Mouse (Mus musculus): ENCODE measurements around the gene Rbfox1. TPM values are rescaled to one million over a fixed set of nuclear protein-coding genes. Genes with fewer than 3 reads are reported as not detected.

The Rbfox1 gene
- total and polyA plus RNA-seq, 3 experiments, result not detected

DNA sequence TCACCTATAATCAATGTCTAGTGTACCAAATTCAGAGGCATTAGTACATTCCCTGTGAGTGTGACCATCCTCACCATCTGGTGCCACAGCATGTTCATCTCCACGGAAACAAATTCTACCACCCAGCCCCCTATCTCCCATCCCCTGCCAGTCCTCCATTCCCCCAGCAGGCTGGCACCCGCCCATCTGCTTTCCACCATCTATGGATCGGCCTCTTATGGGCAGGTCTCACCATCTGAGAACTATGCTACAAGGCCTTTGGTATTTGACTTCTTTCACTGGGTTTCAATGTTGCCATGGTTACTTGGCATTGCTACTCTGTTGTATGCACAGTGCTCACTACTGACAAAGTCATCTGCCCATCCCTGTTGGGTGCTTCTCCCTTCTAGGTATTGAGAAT, 1340.8 kb downstream of the Rbfox1 start:
- no peaks in the 10 kb centered on the region for H3K9me3 ChIP-seq (replicated peaks; ENCODE audit: insufficient read depth, low read length)
- H3K36me3 ChIP-seq (ENCODE audit: control insufficient read depth in 1 of 2, insufficient read depth in 2 of 2, low read length in 2 of 2), result no peaks in the 10 kb centered on the region

DNA sequence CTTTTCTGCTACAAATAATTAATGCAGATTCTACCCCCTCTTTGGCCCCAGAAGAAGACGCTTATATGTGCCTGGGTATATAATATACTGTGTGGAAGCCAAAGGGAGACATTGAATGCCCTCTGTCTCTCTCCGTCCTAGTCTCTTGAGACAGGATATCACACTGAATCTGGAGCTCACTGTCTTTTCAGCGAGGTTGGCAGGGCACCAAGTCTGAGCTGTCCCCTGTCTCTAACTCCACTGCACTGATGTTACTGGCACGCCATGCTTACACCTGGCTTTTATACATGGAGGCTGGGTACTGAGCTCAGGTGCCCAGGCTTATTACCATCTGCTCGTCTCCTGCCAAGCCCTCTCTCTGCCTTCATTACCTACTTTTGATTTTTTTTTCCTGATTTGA, 1343.1 kb downstream of the Rbfox1 start:
- DNase-seq (ENCODE audit: low read depth, low spot score), result no peak
- Histone ChIP-seq H3K36me3 (ENCODE audit: control insufficient read depth in 1 of 2, insufficient read depth in 2 of 2, low read length in 2 of 2) (no peaks in the 10 kb centered on the region), H3K9me3 (replicated peaks; ENCODE audit: insufficient read depth, low read length) (no peaks in the 10 kb centered on the region), H3K27me3 (ENCODE audit: control insufficient read depth in 1 of 2, insufficient read depth in 2 of 2, low read length in 2 of 2) (no peaks in the 10 kb centered on the region), H3K27ac (ENCODE audit: control insufficient read depth, low read depth, low read length) (no peak overlapping the region), H3K9ac (ENCODE audit: control insufficient read depth, low read depth, low read length, poor library complexity, severe bottlenecking) (no peak overlapping the region), H3K4me1 (ENCODE audit: control insufficient read depth in 1 of 2, insufficient read depth in 2 of 2, low read length in 2 of 2) (no peaks in the 10 kb centered on the region), H3K4me3 (ENCODE audit: control insufficient read depth in 1 of 2, insufficient read depth in 1 of 2, low read depth in 2 of 2, low read length in 2 of 2) (no peak overlapping the region), H3K79me2 (ENCODE audit: control insufficient read depth, insufficient read depth, low read length, poor library complexity) (no peaks in the 10 kb centered on the region)
- TF ChIP-seq USF2 (IDR thresholded peaks at IDR 0.05; ENCODE audit: borderline replicate concordance in 1 of 2, insufficient read depth in 1 of 2, low read depth in 1 of 2, low read length in 2 of 2) (no peak), MAFK (IDR thresholded peaks at IDR 0.05; ENCODE audit: borderline replicate concordance, low read depth, low read length) (no peak), ZMIZ1 (IDR thresholded peaks at IDR 0.05; ENCODE audit: low read depth, low read length) (no peak), TAL1 (IDR thresholded peaks at IDR 0.05; ENCODE audit: low read length) (no peak)

More for the DNA sequence above, 1340.8 kb downstream of the Rbfox1 start:
- H3K9ac ChIP-seq (ENCODE audit: control insufficient read depth, low read depth, low read length, poor library complexity, severe bottlenecking), result no peak overlapping the region
- no peak for TF ChIP-seq USF2 (IDR thresholded peaks at IDR 0.05; ENCODE audit: borderline replicate concordance in 1 of 2, insufficient read depth in 1 of 2, low read depth in 1 of 2, low read length in 2 of 2)
- TF ChIP-seq ZNF384 (IDR thresholded peaks at IDR 0.05; ENCODE audit: low read depth, low read length), result no peak
- no peak for TF ChIP-seq NELFE (IDR thresholded peaks at IDR 0.05; ENCODE audit: low read depth, low read length)
- TF ChIP-seq MXI1 (IDR thresholded peaks at IDR 0.05; ENCODE audit: low read depth, low read length), result no peak
- TF ChIP-seq JUND (IDR thresholded peaks at IDR 0.05; ENCODE audit: low read depth, low read length), result no peak
- TF ChIP-seq CHD2 (IDR thresholded peaks at IDR 0.05; ENCODE audit: low read length), result no peak
- TF ChIP-seq UBTF (IDR thresholded peaks at IDR 0.05; ENCODE audit: borderline replicate concordance, insufficient read depth, low read depth, low read length), result no peak
- no peak for TF ChIP-seq RCOR1 (IDR thresholded peaks at IDR 0.05; ENCODE audit: low read depth, low read length)
- no peak for TF ChIP-seq ELF1 (IDR thresholded peaks at IDR 0.05; ENCODE audit: low read depth, low read length)
- no peak for TF ChIP-seq GATA1 (IDR thresholded peaks at IDR 0.05; ENCODE audit: low read depth, low read length)
- TF ChIP-seq MAFK (IDR thresholded peaks at IDR 0.05; ENCODE audit: borderline replicate concordance, low read depth, low read length), result no peak
- TF ChIP-seq MAX (IDR thresholded peaks at IDR 0.05; ENCODE audit: low read length), result no peak
- no peak for TF ChIP-seq GABPA (IDR thresholded peaks at IDR 0.05; ENCODE audit: low read depth, low read length)
- TF ChIP-seq POLR2AphosphoS2 (IDR thresholded peaks at IDR 0.05; ENCODE audit: low read length), result no peak
- no peak for TF ChIP-seq MYC (IDR thresholded peaks at IDR 0.05; ENCODE audit: low read depth, low read length)
- no peak for TF ChIP-seq MAZ (IDR thresholded peaks at IDR 0.05; ENCODE audit: low read depth, low read length)
- TF ChIP-seq EP300 (IDR thresholded peaks at IDR 0.05; ENCODE audit: low read depth in 1 of 2, low read length in 2 of 2), result no peak
- no peak for TF ChIP-seq ZKSCAN1 (IDR thresholded peaks at IDR 0.05; ENCODE audit: low read depth, low read length)
- no peak for TF ChIP-seq E2F4 (IDR thresholded peaks at IDR 0.05; ENCODE audit: borderline replicate concordance, low read depth, low read length)
- TF ChIP-seq TCF12 (IDR thresholded peaks at IDR 0.05; ENCODE audit: low read depth, low read length), result no peak
- H3K4me1 ChIP-seq (ENCODE audit: control insufficient read depth in 1 of 2, insufficient read depth in 2 of 2, low read length in 2 of 2), result no peaks in the 10 kb centered on the region
- H3K4me3 ChIP-seq (ENCODE audit: control insufficient read depth in 1 of 2, insufficient read depth in 1 of 2, low read depth in 2 of 2, low read length in 2 of 2), result no peak overlapping the region
- DNase-seq (ENCODE audit: low read depth, low spot score), result no peak
- no peak overlapping the region for H3K27ac ChIP-seq (ENCODE audit: control insufficient read depth, low read depth, low read length)
- no peaks in the 10 kb centered on the region for H3K27me3 ChIP-seq (ENCODE audit: control insufficient read depth in 1 of 2, insufficient read depth in 2 of 2, low read length in 2 of 2)
- no peaks in the 10 kb centered on the region for H3K79me2 ChIP-seq (ENCODE audit: control insufficient read depth, insufficient read depth, low read length, poor library complexity)
